Mouse (Mus musculus) G1E (cell line): ENCODE data around the gene Slc1a5. TPM values are rescaled to one million over a fixed set of nuclear protein-coding genes. Genes with fewer than 3 reads are reported as not detected.

Experiments used
- ATAC-seq: 2 replicates; pipeline ENCODE4 v1.8.0; 2016; ENCODE audit warnings: mild to moderate bottlenecking; ENCODE audit not compliant: insufficient number of reproducible peaks, poor library complexity, low FRiP score, severe bottlenecking; ENCODE audit errors: extremely low read depth
- DNase-seq: peaks from one replicate; pipeline ENCODE4 v3.0.0; 2012; ENCODE audit warnings: low spot score
- H3K27me3 ChIP-seq: 2 replicates; pipeline ENCODE4 v1.6.1; 2012; ENCODE audit warnings: mild to moderate bottlenecking, low read length, inconsistent platforms; ENCODE audit not compliant: insufficient read depth
- H3K36me3 ChIP-seq: replicated peaks from 2 replicates; pipeline ENCODE3; 2012; ENCODE audit warnings: mild to moderate bottlenecking, inconsistent platforms
- H3K4me1 ChIP-seq: 2 replicates; pipeline ENCODE4 v1.6.1; 2012; ENCODE audit warnings: low read depth, low read length, inconsistent platforms, mixed read lengths; ENCODE audit not compliant: insufficient read depth
- H3K4me3 ChIP-seq: 2 replicates; pipeline ENCODE4 v1.5.1; 2012; ENCODE audit warnings: low read depth, mild to moderate bottlenecking, inconsistent platforms, low read length, moderate library complexity, mixed read lengths
- H3K9me3 ChIP-seq: replicated peaks from 2 replicates; pipeline ENCODE4 v1.6.1; 2012; ENCODE audit warnings: inconsistent platforms
- CTCF ChIP-seq: IDR thresholded peaks from 2 replicates; pipeline ENCODE4 v1.5.1; 2012; ENCODE audit warnings: low read depth, low read length, inconsistent platforms, mixed read lengths
- GATA1 ChIP-seq: IDR thresholded peaks from 2 replicates; pipeline ENCODE4 v1.6.1; 2012; ENCODE audit warnings: borderline replicate concordance, low read length, inconsistent platforms, mixed read lengths
- GATA2 ChIP-seq: IDR thresholded peaks from 2 replicates; pipeline ENCODE4 v1.6.1; 2012; ENCODE audit warnings: low read depth, low read length, inconsistent platforms, borderline replicate concordance
- POLR2AphosphoS5 ChIP-seq: IDR thresholded peaks from 2 replicates; pipeline ENCODE4 v1.6.1; 2012; ENCODE audit warnings: low read depth, low read length, inconsistent platforms; ENCODE audit not compliant: insufficient replicate concordance
- TAL1 ChIP-seq: conservative IDR thresholded peaks from 2 replicates; pipeline ENCODE4 v1.6.1; 2012; ENCODE audit warnings: low read depth, low read length, inconsistent platforms, mixed read lengths
- polyA plus RNA-seq: library from polyadenylated mRNA; stranded (reverse); fragments of >175 nt; gene quantifications from 2 replicates; pipeline ENCODE4 v1.2.3, GENCODE M21; 2012
- total RNA-seq, 2 experiments: library from RNA; stranded (forward) in 1 of 2; stranded (reverse) in 1 of 2; fragments of 200-1000 nt in 1 of 2; fragments of >200 nt in 1 of 2; fragmentation: Nextera tagmentation in 1 of 2; gene quantifications; 2 replicates each; pipeline ENCODE4 v1.2.3; 2014 to 2017

The Slc1a5 gene
- total and polyA plus RNA-seq, 3 experiments, result 7.1 to 61.2 (median 14.7) TPM

DNA sequence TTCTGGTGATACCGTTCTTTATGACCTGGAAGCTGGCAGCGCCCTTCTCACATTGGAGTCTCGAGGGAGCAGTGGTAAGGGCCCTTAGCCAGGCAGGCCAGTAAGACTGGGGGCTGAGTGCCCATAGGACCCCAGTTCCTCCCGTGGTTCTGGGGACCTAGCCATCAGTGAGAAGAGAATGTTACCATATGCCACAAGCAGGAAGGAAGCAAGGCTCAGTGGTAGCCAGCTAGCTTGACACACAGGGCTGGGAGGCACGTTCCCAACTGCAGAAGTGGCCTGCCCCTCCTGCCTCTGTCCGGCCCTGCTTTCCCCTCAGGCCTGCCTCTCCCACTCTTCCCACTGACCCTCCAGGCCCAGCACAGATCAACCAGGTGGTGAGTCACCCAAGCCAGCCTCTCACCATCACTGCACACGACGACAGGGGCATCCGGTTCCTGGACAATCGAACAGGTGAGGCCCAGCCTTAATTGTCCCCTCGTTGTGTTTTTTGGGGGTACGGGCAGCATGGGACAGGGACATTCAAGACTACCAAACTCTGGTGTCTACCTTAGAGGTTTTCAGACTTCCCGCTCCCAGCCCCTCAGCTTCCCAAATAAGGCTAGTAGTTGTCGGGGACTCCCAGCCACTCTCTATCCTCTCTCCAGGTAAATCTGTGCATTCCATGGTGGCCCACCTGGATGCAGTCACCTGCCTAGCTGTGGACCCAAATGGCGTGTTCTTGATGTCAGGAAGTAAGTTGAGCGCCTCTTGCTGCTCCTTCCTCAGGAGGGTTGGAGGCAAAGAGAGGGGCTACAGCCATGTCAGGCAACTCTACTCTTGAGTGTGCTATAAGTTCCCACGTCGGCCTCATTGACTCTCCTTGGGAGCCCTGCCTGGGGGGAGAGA is 57.0 kb downstream of the Slc1a5 start:
- no peak overlapping the region for H3K4me3 ChIP-seq
- DNase-seq (no peak), ATAC-seq (no peak)
- TF ChIP-seq TAL1 (no peak), CTCF (no peak), GATA2 (no peak), GATA1 (no peak), POLR2AphosphoS5 (no peak)
- no peaks in the 10 kb centered on the region for H3K9me3 ChIP-seq
- H3K4me1 ChIP-seq, result peaks cover 37% of the 10 kb centered on the region
- H3K36me3 ChIP-seq, result peaks cover 83% of the 10 kb centered on the region
- no peaks in the 10 kb centered on the region for H3K27me3 ChIP-seq

DNA sequence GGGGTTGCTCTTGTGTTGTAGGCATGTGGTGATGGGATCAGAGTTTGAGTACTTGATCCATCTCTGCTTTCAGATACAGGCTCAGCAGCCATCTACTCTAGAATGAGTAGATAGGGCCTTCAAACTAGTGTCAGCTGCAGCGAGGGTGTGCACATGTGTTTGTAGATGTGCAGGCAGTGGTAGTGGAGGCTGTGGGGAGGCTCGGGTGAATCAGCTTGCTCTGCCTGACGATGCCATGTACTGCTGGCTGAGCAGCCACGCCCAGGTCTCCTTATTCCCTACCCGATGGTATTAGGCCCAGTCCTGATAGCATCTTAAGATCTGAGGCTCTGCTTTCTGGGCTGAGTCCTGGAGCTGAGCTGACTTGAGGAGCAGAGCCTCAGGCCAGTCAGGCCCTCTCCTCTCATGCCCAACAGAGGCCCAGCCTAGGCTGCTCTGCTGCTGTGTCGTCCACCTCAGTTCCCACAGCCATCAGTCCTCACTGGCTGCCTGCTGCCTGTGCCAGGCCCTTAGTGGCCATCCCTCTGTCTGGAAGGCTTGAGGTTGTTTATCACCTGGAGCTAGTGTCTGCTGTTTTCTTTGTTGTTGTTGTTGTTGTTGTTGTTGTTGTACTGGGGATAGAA is 57.8 kb downstream of the Slc1a5 start:
- Histone ChIP-seq H3K9me3 (no peaks in the 10 kb centered on the region), H3K4me1 (peaks cover 45% of the 10 kb centered on the region), H3K36me3 (peaks cover 75% of the 10 kb centered on the region), H3K27me3 (no peaks in the 10 kb centered on the region), H3K4me3 (no peak overlapping the region)
- no peak for ATAC-seq
- DNase-seq, result no peak
- TF ChIP-seq TAL1 (no peak), GATA1 (no peak), GATA2 (no peak), POLR2AphosphoS5 (no peak), CTCF (no peak)

DNA sequence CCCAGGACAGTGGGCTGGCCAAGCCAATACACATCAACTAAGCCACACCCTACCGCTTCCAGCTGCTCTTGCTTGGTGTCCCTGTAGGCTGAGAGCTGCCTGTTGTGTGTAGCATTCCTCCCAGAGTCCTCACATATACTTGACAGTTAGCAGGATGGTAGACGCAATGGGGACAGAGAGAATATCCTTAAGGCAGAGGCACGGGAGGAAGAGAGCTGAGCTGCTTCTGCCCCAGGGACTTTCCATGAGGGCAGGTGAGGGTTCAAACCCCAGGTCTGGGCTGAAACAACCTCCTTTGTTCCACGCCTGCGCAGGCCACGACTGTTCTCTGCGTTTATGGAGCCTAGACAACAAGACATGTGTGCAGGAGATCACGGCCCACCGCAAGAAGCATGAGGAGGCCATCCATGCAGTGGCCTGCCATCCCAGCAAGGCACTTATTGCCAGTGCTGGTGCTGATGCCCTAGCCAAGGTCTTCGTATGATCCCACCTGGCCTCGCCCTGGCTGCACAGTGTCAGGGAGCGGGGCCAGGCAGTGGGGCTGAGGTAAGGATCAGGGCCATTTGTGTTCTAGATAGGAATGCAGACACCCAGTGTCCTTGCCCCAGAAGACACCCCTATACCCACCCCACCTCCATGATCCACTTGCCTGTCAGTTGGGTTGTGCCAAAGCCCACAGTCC is 58.4 kb downstream of the Slc1a5 start:
- no peaks in the 10 kb centered on the region for H3K9me3 ChIP-seq
- ATAC-seq (no peak), DNase-seq (no peak)
- no peaks in the 10 kb centered on the region for H3K27me3 ChIP-seq
- TF ChIP-seq GATA1, result no peak
- no peak for TF ChIP-seq TAL1
- no peak for TF ChIP-seq CTCF
- no peak for TF ChIP-seq GATA2
- H3K4me3 ChIP-seq, result no peak overlapping the region
- H3K36me3 ChIP-seq, result peaks cover 69% of the 10 kb centered on the region
- H3K4me1 ChIP-seq, result peaks cover 51% of the 10 kb centered on the region

- ATAC-seq, result no peak
- peaks cover 57% of the 10 kb centered on the region for H3K4me1 ChIP-seq
Measured at GRCm38 (mm10) chr7:16840109-16840491, 59.0 kb downstream of the Slc1a5 start.

DNA sequence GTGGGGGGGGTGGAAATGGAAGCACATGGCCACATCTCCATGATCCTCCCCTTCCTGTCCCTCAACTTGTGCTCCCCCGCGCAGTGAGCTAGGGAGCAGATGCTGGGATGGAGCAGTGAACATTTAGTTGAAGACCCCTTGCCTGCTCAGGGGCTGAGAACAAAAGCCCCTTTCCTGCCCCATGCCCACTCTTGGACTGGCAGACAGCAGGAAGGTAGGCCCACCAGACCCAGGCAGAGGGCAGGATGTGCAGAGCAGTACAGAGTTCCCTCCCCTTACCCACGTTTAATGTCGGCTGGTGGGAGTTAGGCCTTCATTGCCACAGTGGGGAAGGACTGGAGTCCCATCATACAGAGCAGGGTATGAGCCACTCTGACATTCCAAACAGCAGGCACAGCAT is 59.9 kb downstream of the Slc1a5 start:
- Histone ChIP-seq H3K27me3 (no peaks in the 10 kb centered on the region), H3K36me3 (peaks cover 68% of the 10 kb centered on the region), H3K9me3 (no peaks in the 10 kb centered on the region), H3K4me1 (peaks cover 64% of the 10 kb centered on the region), H3K4me3 (no peak overlapping the region)
- DNase-seq (no peak), ATAC-seq (no peak)
- TF ChIP-seq GATA1, result no peak
- TF ChIP-seq TAL1, result no peak
- no peak for TF ChIP-seq CTCF
- TF ChIP-seq GATA2, result no peak

More at GRCm38 (mm10) chr7:16840109-16840491, 59.0 kb downstream of the Slc1a5 start:
- Histone ChIP-seq H3K36me3 (peaks cover 64% of the 10 kb centered on the region), H3K27me3 (no peaks in the 10 kb centered on the region), H3K9me3 (no peaks in the 10 kb centered on the region), H3K4me3 (no peak overlapping the region)
- TF ChIP-seq GATA2, result no peak
- TF ChIP-seq CTCF, result no peak
- TF ChIP-seq POLR2AphosphoS5, result no peak
- TF ChIP-seq TAL1, result no peak
- no peak for TF ChIP-seq GATA1
- no peak for DNase-seq
